Mouse (Mus musculus): ENCODE measurements around the gene Cdc42ep2. TPM values are rescaled to one million over a fixed set of nuclear protein-coding genes. Genes with fewer than 3 reads are reported as not detected.

The Cdc42ep2 gene
- total and polyA plus RNA-seq, 3 experiments = 1.1 to 1.7 TPM; not detected in 1

GRCm38 (mm10) chr19:5887234-5887815 lies 37.3 kb downstream of the Cdc42ep2 start:
- peaks cover 0 to 15% of the 10 kb centered on the region in 2 experiments; a peak in 2 of 4 replicates for H3K36me3 ChIP-seq (ENCODE audit: control insufficient read depth in 1 of 2, insufficient read depth in 2 of 2, low read length in 2 of 2)
- H3K9ac ChIP-seq (ENCODE audit: control insufficient read depth, low read depth, low read length, poor library complexity, severe bottlenecking) = no peak overlapping the region
- no peaks in the 10 kb centered on the region for H3K27me3 ChIP-seq (ENCODE audit: control insufficient read depth in 1 of 2, insufficient read depth in 2 of 2, low read length in 2 of 2)
- H3K4me3 ChIP-seq (ENCODE audit: control insufficient read depth in 1 of 2, insufficient read depth in 1 of 2, low read depth in 2 of 2, low read length in 2 of 2) = no peak overlapping the region
- no peak overlapping the region for H3K27ac ChIP-seq (ENCODE audit: control insufficient read depth, low read depth, low read length)
- TF ChIP-seq SIN3A (IDR thresholded peaks at IDR 0.05; ENCODE audit: low read length) (no peak), CTCF (IDR thresholded peaks at IDR 0.05 in 2 of 3, conservative IDR thresholded peaks at IDR 0.05 in 1 of 3; ENCODE audit: control insufficient read depth in 1 of 3, insufficient read depth in 1 of 3, low read depth in 2 of 3, low read length in 3 of 3, poor library complexity in 1 of 3, severe bottlenecking in 1 of 3) (no peak), ZKSCAN1 (IDR thresholded peaks at IDR 0.05; ENCODE audit: low read depth, low read length) (no peak), MYB (IDR thresholded peaks at IDR 0.05; ENCODE audit: low read depth, low read length) (no peak)
- H3K9me3 ChIP-seq (replicated peaks; ENCODE audit: insufficient read depth, low read length) = no peaks in the 10 kb centered on the region
- H3K4me1 ChIP-seq (ENCODE audit: control insufficient read depth in 1 of 2, insufficient read depth in 2 of 2, low read length in 2 of 2) = peaks cover 8 to 21% of the 10 kb centered on the region in 2 experiments
- no peak for DNase-seq (ENCODE audit: low read depth, low spot score)
- H3K79me2 ChIP-seq (ENCODE audit: control insufficient read depth, insufficient read depth, low read length, poor library complexity) = no peaks in the 10 kb centered on the region

DNA sequence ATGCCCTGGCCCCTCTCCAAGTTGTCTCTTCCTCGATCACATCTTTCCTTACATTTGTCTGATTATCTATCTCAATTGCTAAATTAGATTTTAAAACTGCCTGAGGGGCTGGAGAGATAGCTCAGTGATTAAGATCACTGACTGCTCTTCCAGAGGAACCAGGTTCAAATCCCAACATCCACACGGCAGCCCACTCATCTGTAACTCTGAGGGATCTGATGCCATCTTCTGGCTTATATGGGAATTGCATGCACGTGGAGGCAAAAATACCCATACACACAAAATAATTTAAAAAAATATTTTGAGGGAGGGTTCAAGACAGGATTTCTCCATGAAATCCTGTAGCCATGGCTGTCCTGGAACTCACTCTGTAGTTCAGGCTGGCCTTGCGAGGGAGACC lies 38.8 kb downstream of the Cdc42ep2 start:
- H3K4me3 ChIP-seq (ENCODE audit: control insufficient read depth in 1 of 2, insufficient read depth in 1 of 2, low read depth in 2 of 2, low read length in 2 of 2) = no peak overlapping the region
- no peaks in the 10 kb centered on the region for H3K9me3 ChIP-seq (replicated peaks; ENCODE audit: insufficient read depth, low read length)
- peaks cover 8 to 23% of the 10 kb centered on the region in 2 experiments for H3K4me1 ChIP-seq (ENCODE audit: control insufficient read depth in 1 of 2, insufficient read depth in 2 of 2, low read length in 2 of 2)
- peak; percentile 67 for DNase-seq (ENCODE audit: low read depth, low spot score)
- H3K9ac ChIP-seq (ENCODE audit: control insufficient read depth, low read depth, low read length, poor library complexity, severe bottlenecking) = no peak overlapping the region
- H3K79me2 ChIP-seq (ENCODE audit: control insufficient read depth, insufficient read depth, low read length, poor library complexity) = no peaks in the 10 kb centered on the region
- H3K27me3 ChIP-seq (ENCODE audit: control insufficient read depth in 1 of 2, insufficient read depth in 2 of 2, low read length in 2 of 2) = no peaks in the 10 kb centered on the region
- H3K27ac ChIP-seq (ENCODE audit: control insufficient read depth, low read depth, low read length) = no peak overlapping the region
- no peak for TF ChIP-seq POLR2AphosphoS5 (IDR thresholded peaks at IDR 0.05; ENCODE audit: borderline replicate concordance, low read depth, low read length)
- TF ChIP-seq NELFE (IDR thresholded peaks at IDR 0.05; ENCODE audit: low read depth, low read length) = no peak
- peak; percentile 51 for TF ChIP-seq ZC3H11A (IDR thresholded peaks at IDR 0.05; ENCODE audit: low read depth, low read length)
- TF ChIP-seq MEF2A (IDR thresholded peaks at IDR 0.05; ENCODE audit: extremely low read depth, insufficient replicate concordance, low read depth, low read length, poor library complexity, severe bottlenecking) = no peak
- 0 out of 2 replicates have a peak, but pooled peaks have one; percentile 37 for TF ChIP-seq ZNF384 (IDR thresholded peaks at IDR 0.05; ENCODE audit: low read depth, low read length)
- peak; percentile 72 for TF ChIP-seq MYC (IDR thresholded peaks at IDR 0.05; ENCODE audit: low read depth, low read length)
- no peak for TF ChIP-seq MAZ (IDR thresholded peaks at IDR 0.05; ENCODE audit: low read depth, low read length)
- TF ChIP-seq MAX (IDR thresholded peaks at IDR 0.05; ENCODE audit: low read length) = peak; percentile 56; the same call in 1 of the 2 replicates
- 0 out of 2 replicates have a peak, but pooled peaks have one; percentile 26 for TF ChIP-seq RCOR1 (IDR thresholded peaks at IDR 0.05; ENCODE audit: low read depth, low read length)
- TF ChIP-seq ZKSCAN1 (IDR thresholded peaks at IDR 0.05; ENCODE audit: low read depth, low read length) = no peak
- peak; percentile 37; the same call in 1 of the 2 replicates for TF ChIP-seq MXI1 (IDR thresholded peaks at IDR 0.05; ENCODE audit: low read depth, low read length)
- peak; percentile 78 for TF ChIP-seq SMC3 (IDR thresholded peaks at IDR 0.05; ENCODE audit: low read depth, low read length)
- TF ChIP-seq RAD21 (IDR thresholded peaks at IDR 0.05; ENCODE audit: low read depth, low read length) = peak; percentile 70
- TF ChIP-seq TBP (IDR thresholded peaks at IDR 0.05; ENCODE audit: low read depth, low read length) = no peak
- TF ChIP-seq SIN3A (IDR thresholded peaks at IDR 0.05; ENCODE audit: low read length) = peak; percentile 31; the same call in 1 of the 2 replicates
- TF ChIP-seq BHLHE40 (IDR thresholded peaks at IDR 0.05; ENCODE audit: borderline replicate concordance, low read depth, low read length) = peak; percentile 43; the same call in 1 of the 2 replicates
- no peak for TF ChIP-seq MYB (IDR thresholded peaks at IDR 0.05; ENCODE audit: low read depth, low read length)
- peak; percentile 46 to 73 (median 66) for TF ChIP-seq CTCF (IDR thresholded peaks at IDR 0.05 in 2 of 3, conservative IDR thresholded peaks at IDR 0.05 in 1 of 3; ENCODE audit: control insufficient read depth in 1 of 3, insufficient read depth in 1 of 3, low read depth in 2 of 3, low read length in 3 of 3, poor library complexity in 1 of 3, severe bottlenecking in 1 of 3)
- peak in 1 of 2 experiments; percentile 17; a peak in 1 of 4 replicates for TF ChIP-seq EP300 (IDR thresholded peaks at IDR 0.05; ENCODE audit: low read depth in 1 of 2, low read length in 2 of 2)
- 0 out of 2 replicates have a peak, but pooled peaks have one; percentile 29 for TF ChIP-seq ETS1 (IDR thresholded peaks at IDR 0.05; ENCODE audit: low read depth, low read length)
- TF ChIP-seq TAL1 (IDR thresholded peaks at IDR 0.05; ENCODE audit: low read length) = no peak
- no peak for TF ChIP-seq USF2 (IDR thresholded peaks at IDR 0.05; ENCODE audit: borderline replicate concordance in 1 of 2, insufficient read depth in 1 of 2, low read depth in 1 of 2, low read length in 2 of 2)
- TF ChIP-seq POLR2AphosphoS2 (IDR thresholded peaks at IDR 0.05; ENCODE audit: low read length) = no peak
- no peak for TF ChIP-seq KAT2A (conservative IDR thresholded peaks at IDR 0.05; ENCODE audit: low read depth, low read length)
- no peak for TF ChIP-seq JUND (IDR thresholded peaks at IDR 0.05; ENCODE audit: low read depth, low read length)
- peaks cover 0 to 15% of the 10 kb centered on the region in 2 experiments; a peak in 2 of 4 replicates for H3K36me3 ChIP-seq (ENCODE audit: control insufficient read depth in 1 of 2, insufficient read depth in 2 of 2, low read length in 2 of 2)
